Mouse (Mus musculus) adrenal gland, postnatal 10 days (tissue): Measurements from ENCODE around the gene Ttbk1. TPM values are rescaled to one million over a fixed set of nuclear protein-coding genes. Genes with fewer than 3 reads are reported as not detected.

ENCODE experiments used
- DNase-seq: peaks from one replicate; pipeline ENCODE4 v3.0.0; 2021; ENCODE audit warnings: mixed read lengths
- total RNA-seq, 2 experiments: library from RNA; stranded (reverse); gene quantifications; 2 replicates each; pipeline ENCODE4 v1.2.3; 2021

The Ttbk1 gene
- total RNA-seq, 2 experiments from 2014 or later: 1.2 to 2.2 TPM

- DNase-seq: no peak
Measured at GRCm38 (mm10) chr17:46408478-46408877, 79.0 kb downstream of the Ttbk1 start.

- DNase-seq: no peak
Measured at GRCm38 (mm10) chr17:46394631-46395030, 92.8 kb downstream of the Ttbk1 start.

- peak; percentile 38 for DNase-seq
Measured at GRCm38 (mm10) chr17:46393012-46393411, 94.5 kb downstream of the Ttbk1 start.

Other genes with a start within 250 kb of the Ttbk1 start
- gene Polr1c, start 239.6 kb downstream of the Ttbk1 start, total RNA-seq: 10 to 100 TPM; 68.3 to 72.3 TPM
- 100 to 1,000 TPM; 105 to 121 TPM for gene Yipf3, start 239.6 kb downstream of the Ttbk1 start, total RNA-seq
- 1 to 10 TPM; 3.4 to 3.8 TPM for gene Lrrc73, start 234.1 kb downstream of the Ttbk1 start, total RNA-seq
- 10 to 100 TPM; 42.0 to 52.6 TPM for gene Tjap1, start 204.6 kb downstream of the Ttbk1 start, total RNA-seq
- 1 to 10 TPM in 1 of 2 experiments, under 1 TPM in 1; 0.78 to 1.3 TPM for gene Dlk2, start 190.3 kb downstream of the Ttbk1 start, total RNA-seq
- gene Abcc10, start 159.3 kb downstream of the Ttbk1 start, total RNA-seq: 10 to 100 TPM in 1 of 2 experiments, 1 to 10 TPM in 1; 8.2 to 14.2 TPM
- 10 to 100 TPM; 24.6 to 30.7 TPM for gene Zfp318, start 103.9 kb downstream of the Ttbk1 start, total RNA-seq
- gene Crip3, start 58.7 kb downstream of the Ttbk1 start, total RNA-seq: under 1 TPM; 0.39 to 1.00 TPM
- 10 to 100 TPM in 1 of 2 experiments, 1 to 10 TPM in 1; 5.4 to 14.6 TPM for gene Slc22a7, start 49.2 kb downstream of the Ttbk1 start, total RNA-seq
- gene Dnph1, start 9.0 kb upstream of the Ttbk1 start, total RNA-seq: 1 to 10 TPM; 5.7 to 6.1 TPM
- 10 to 100 TPM; 14.3 to 22.9 TPM for gene Cul9, start 58.7 kb upstream of the Ttbk1 start, total RNA-seq
- 10 to 100 TPM; 33.6 to 37.6 TPM for gene Srf, start 68.5 kb upstream of the Ttbk1 start, total RNA-seq
- 10 to 100 TPM; 19.6 to 21.4 TPM for gene Ptk7, start 141.8 kb upstream of the Ttbk1 start, total RNA-seq
- gene Klc4, start 158.3 kb upstream of the Ttbk1 start, total RNA-seq: 10 to 100 TPM; 31.9 to 34.9 TPM
- gene Mrpl2, start 158.6 kb upstream of the Ttbk1 start, total RNA-seq: 100 to 1,000 TPM; 142 to 147 TPM
- gene Cul7, start 162.7 kb upstream of the Ttbk1 start, total RNA-seq: 10 to 100 TPM; 48.5 to 61.7 TPM
- 10 to 100 TPM; 24.0 to 27.1 TPM for gene Rrp36, start 186.7 kb upstream of the Ttbk1 start, total RNA-seq
- 10 to 100 TPM; 88.1 to 90.3 TPM for gene Mea1, start 191.1 kb upstream of the Ttbk1 start, total RNA-seq
- gene Klhdc3, start 193.2 kb upstream of the Ttbk1 start, total RNA-seq: 100 to 1,000 TPM in 1 of 2 experiments, 10 to 100 TPM in 1; 97.0 to 110 TPM
- 10 to 100 TPM; 43.7 to 49.7 TPM for gene Ppp2r5d, start 217.4 kb upstream of the Ttbk1 start, total RNA-seq
- gene Pex6, start 223.8 kb upstream of the Ttbk1 start, total RNA-seq: 10 to 100 TPM; 67.8 to 81.8 TPM
- gene Gnmt, start 241.5 kb upstream of the Ttbk1 start, total RNA-seq: 10 to 100 TPM; 18.0 to 54.7 TPM